Mouse (Mus musculus): Measurements from ENCODE around the gene Gm49387. TPM values are rescaled to one million over a fixed set of nuclear protein-coding genes. Genes with fewer than 3 reads are reported as not detected.

Gene Gm49387
- total and polyA plus RNA-seq, 3 experiments = not detected

GRCm38 (mm10) chr14:31652624-31653023, 11.9 kb upstream of the Gm49387 start:
- no peaks in the 10 kb centered on the region for H3K27me3 ChIP-seq (ENCODE audit: insufficient read depth, low read length)
- H3K4me3 ChIP-seq (ENCODE audit: low read depth, low read length) = no peak overlapping the region
- ATAC-seq (ENCODE audit: extremely low read depth, insufficient number of reproducible peaks, low FRiP score, poor library complexity, severe bottlenecking) (no peak), DNase-seq (ENCODE audit: low spot score) (no peak)
- TF ChIP-seq POLR2AphosphoS5 (IDR thresholded peaks at IDR 0.05; ENCODE audit: insufficient replicate concordance, low read depth, low read length) (no peak), GATA1 (IDR thresholded peaks at IDR 0.05; ENCODE audit: borderline replicate concordance, low read length) (no peak), GATA2 (IDR thresholded peaks at IDR 0.05; ENCODE audit: borderline replicate concordance, low read depth, low read length) (no peak), CTCF (IDR thresholded peaks at IDR 0.05; ENCODE audit: low read depth, low read length) (no peak), TAL1 (conservative IDR thresholded peaks at IDR 0.05; ENCODE audit: low read depth, low read length) (no peak)
- peaks cover 53% of the 10 kb centered on the region for H3K4me1 ChIP-seq (ENCODE audit: insufficient read depth, low read depth, low read length)
- H3K9me3 ChIP-seq (replicated peaks) = peaks cover 20% of the 10 kb centered on the region
- peaks cover 26% of the 10 kb centered on the region for H3K36me3 ChIP-seq (replicated peaks)

- H3K36me3 ChIP-seq (replicated peaks) = peaks cover 25% of the 10 kb centered on the region
- no peak for ATAC-seq (ENCODE audit: extremely low read depth, insufficient number of reproducible peaks, low FRiP score, poor library complexity, severe bottlenecking)
- H3K4me3 ChIP-seq (ENCODE audit: low read depth, low read length) = no peak overlapping the region; the same call in 1 of the 2 replicates
- DNase-seq (ENCODE audit: low spot score) = no peak
- H3K9me3 ChIP-seq (replicated peaks) = peaks cover 20% of the 10 kb centered on the region
- H3K4me1 ChIP-seq (ENCODE audit: insufficient read depth, low read depth, low read length) = peaks cover 49% of the 10 kb centered on the region
- H3K27me3 ChIP-seq (ENCODE audit: insufficient read depth, low read length) = no peaks in the 10 kb centered on the region
- TF ChIP-seq GATA2 (IDR thresholded peaks at IDR 0.05; ENCODE audit: borderline replicate concordance, low read depth, low read length) (no peak), CTCF (IDR thresholded peaks at IDR 0.05; ENCODE audit: low read depth, low read length) (no peak), GATA1 (IDR thresholded peaks at IDR 0.05; ENCODE audit: borderline replicate concordance, low read length) (no peak), TAL1 (conservative IDR thresholded peaks at IDR 0.05; ENCODE audit: low read depth, low read length) (no peak)
Measured at GRCm38 (mm10) chr14:31652106-31652505, 11.4 kb upstream of the Gm49387 start.

- H3K27me3 ChIP-seq (ENCODE audit: insufficient read depth, low read length) = no peaks in the 10 kb centered on the region
- no peak for ATAC-seq (ENCODE audit: extremely low read depth, insufficient number of reproducible peaks, low FRiP score, poor library complexity, severe bottlenecking)
- no peak overlapping the region for H3K4me3 ChIP-seq (ENCODE audit: low read depth, low read length)
- peaks cover 40% of the 10 kb centered on the region for H3K4me1 ChIP-seq (ENCODE audit: insufficient read depth, low read depth, low read length)
- DNase-seq (ENCODE audit: low spot score) = no peak
- H3K36me3 ChIP-seq (replicated peaks) = peaks cover 25% of the 10 kb centered on the region
- TF ChIP-seq GATA2 (IDR thresholded peaks at IDR 0.05; ENCODE audit: borderline replicate concordance, low read depth, low read length) (no peak), TAL1 (conservative IDR thresholded peaks at IDR 0.05; ENCODE audit: low read depth, low read length) (no peak), CTCF (IDR thresholded peaks at IDR 0.05; ENCODE audit: low read depth, low read length) (no peak), GATA1 (IDR thresholded peaks at IDR 0.05; ENCODE audit: borderline replicate concordance, low read length) (no peak), POLR2AphosphoS5 (IDR thresholded peaks at IDR 0.05; ENCODE audit: insufficient replicate concordance, low read depth, low read length) (no peak)
- H3K9me3 ChIP-seq (replicated peaks) = peaks cover 20% of the 10 kb centered on the region
Measured at GRCm38 (mm10) chr14:31651206-31651605, 10.5 kb upstream of the Gm49387 start.

- no peak for TF ChIP-seq TAL1 (conservative IDR thresholded peaks at IDR 0.05; ENCODE audit: low read depth, low read length)
- TF ChIP-seq POLR2AphosphoS5 (IDR thresholded peaks at IDR 0.05; ENCODE audit: insufficient replicate concordance, low read depth, low read length) = no peak
- TF ChIP-seq GATA2 (IDR thresholded peaks at IDR 0.05; ENCODE audit: borderline replicate concordance, low read depth, low read length) = no peak
- TF ChIP-seq GATA1 (IDR thresholded peaks at IDR 0.05; ENCODE audit: borderline replicate concordance, low read length) = no peak
- no peak for TF ChIP-seq CTCF (IDR thresholded peaks at IDR 0.05; ENCODE audit: low read depth, low read length)
- no peak for DNase-seq (ENCODE audit: low spot score)
- no peaks in the 10 kb centered on the region for H3K27me3 ChIP-seq (ENCODE audit: insufficient read depth, low read length)
- H3K9me3 ChIP-seq (replicated peaks) = peaks cover 20% of the 10 kb centered on the region
- ATAC-seq (ENCODE audit: extremely low read depth, insufficient number of reproducible peaks, low FRiP score, poor library complexity, severe bottlenecking) = no peak
- H3K4me3 ChIP-seq (ENCODE audit: low read depth, low read length) = no peak overlapping the region
- peaks cover 36% of the 10 kb centered on the region for H3K4me1 ChIP-seq (ENCODE audit: insufficient read depth, low read depth, low read length)
- H3K36me3 ChIP-seq (replicated peaks) = peaks cover 24% of the 10 kb centered on the region
Measured at GRCm38 (mm10) chr14:31650347-31650746, 9.7 kb upstream of the Gm49387 start.

GRCm38 (mm10) chr14:31647991-31648390, 7.3 kb upstream of the Gm49387 start:
- Histone ChIP-seq H3K36me3 (replicated peaks) (peaks cover 18% of the 10 kb centered on the region), H3K9me3 (replicated peaks) (peaks cover 10% of the 10 kb centered on the region), H3K27me3 (ENCODE audit: insufficient read depth, low read length) (no peaks in the 10 kb centered on the region), H3K4me1 (ENCODE audit: insufficient read depth, low read depth, low read length) (peaks cover 20% of the 10 kb centered on the region), H3K4me3 (ENCODE audit: low read depth, low read length) (no peak overlapping the region)
- no peak for ATAC-seq (ENCODE audit: extremely low read depth, insufficient number of reproducible peaks, low FRiP score, poor library complexity, severe bottlenecking)
- no peak for DNase-seq (ENCODE audit: low spot score)
- TF ChIP-seq TAL1 (conservative IDR thresholded peaks at IDR 0.05; ENCODE audit: low read depth, low read length) = no peak
- TF ChIP-seq GATA2 (IDR thresholded peaks at IDR 0.05; ENCODE audit: borderline replicate concordance, low read depth, low read length) = no peak
- TF ChIP-seq GATA1 (IDR thresholded peaks at IDR 0.05; ENCODE audit: borderline replicate concordance, low read length) = no peak
- TF ChIP-seq POLR2AphosphoS5 (IDR thresholded peaks at IDR 0.05; ENCODE audit: insufficient replicate concordance, low read depth, low read length) = no peak
- no peak for TF ChIP-seq CTCF (IDR thresholded peaks at IDR 0.05; ENCODE audit: low read depth, low read length)

GRCm38 (mm10) chr14:31645920-31646319, 5.2 kb upstream of the Gm49387 start:
- Histone ChIP-seq H3K4me3 (ENCODE audit: low read depth, low read length) (no peak overlapping the region), H3K4me1 (ENCODE audit: insufficient read depth, low read depth, low read length) (peaks cover 20% of the 10 kb centered on the region), H3K9me3 (replicated peaks) (peaks cover 4% of the 10 kb centered on the region), H3K36me3 (replicated peaks) (peaks cover 7% of the 10 kb centered on the region), H3K27me3 (ENCODE audit: insufficient read depth, low read length) (no peaks in the 10 kb centered on the region)
- no peak for DNase-seq (ENCODE audit: low spot score)
- TF ChIP-seq TAL1 (conservative IDR thresholded peaks at IDR 0.05; ENCODE audit: low read depth, low read length) (no peak), POLR2AphosphoS5 (IDR thresholded peaks at IDR 0.05; ENCODE audit: insufficient replicate concordance, low read depth, low read length) (no peak), CTCF (IDR thresholded peaks at IDR 0.05; ENCODE audit: low read depth, low read length) (no peak), GATA2 (IDR thresholded peaks at IDR 0.05; ENCODE audit: borderline replicate concordance, low read depth, low read length) (no peak), GATA1 (IDR thresholded peaks at IDR 0.05; ENCODE audit: borderline replicate concordance, low read length) (no peak)
- no peak for ATAC-seq (ENCODE audit: extremely low read depth, insufficient number of reproducible peaks, low FRiP score, poor library complexity, severe bottlenecking)

Measured in G1E (cell line).